Mouse (Mus musculus) neural tube, embryonic 11.5 days (tissue): ENCODE results near the gene Wnt1. TPM values are rescaled to one million over a fixed set of nuclear protein-coding genes. Genes with fewer than 3 reads are reported as not detected.
A peak's percentile ranks its signal among the peaks of the same experiment; 100 is the strongest.

Experiments used
- ATAC-seq: fragments of 200-750 bp; cut with Nextera tagmentation; 2 replicates; pipeline ENCODE4 v1.8.0; 2017; ENCODE audit warnings: moderate number of reproducible peaks, mild to moderate bottlenecking, moderate TSS enrichment, moderate library complexity; ENCODE audit not compliant: insufficient read depth, low FRiP score, low TSS enrichment
- DNase-seq: peaks from one replicate; pipeline ENCODE4 v3.0.0-alpha.2; 2015; ENCODE audit warnings: low spot score
- H3K27ac ChIP-seq: fragments of 300-500 bp; sonication (generic); 2 replicates; pipeline ENCODE4 v1.5.1; 2014; ENCODE audit warnings: low read depth, mild to moderate bottlenecking, low read length
- H3K27me3 ChIP-seq: fragments of 300-500 bp; sonication (generic); 2 replicates; pipeline ENCODE4 v1.6.1; 2014; ENCODE audit warnings: mild to moderate bottlenecking, low read length, mixed read lengths; ENCODE audit not compliant: control insufficient read depth, insufficient read depth
- H3K36me3 ChIP-seq: fragments of 300-500 bp; sonication (generic); 2 replicates; pipeline ENCODE4 v1.6.1; 2014; ENCODE audit warnings: mild to moderate bottlenecking, low read length, moderate library complexity, mixed read lengths; ENCODE audit not compliant: control insufficient read depth, insufficient read depth
- H3K4me1 ChIP-seq: fragments of 300-500 bp; sonication (generic); 2 replicates; pipeline ENCODE4 v1.6.1; 2014; ENCODE audit warnings: low read length, mixed read lengths; ENCODE audit not compliant: control insufficient read depth, insufficient read depth
- H3K4me2 ChIP-seq: fragments of 300-500 bp; sonication (generic); 2 replicates; pipeline ENCODE4 v1.6.1; 2014; ENCODE audit warnings: low read depth, mild to moderate bottlenecking, moderate library complexity
- H3K4me3 ChIP-seq: fragments of 300-500 bp; sonication (generic); 2 replicates; pipeline ENCODE4 v1.5.1; 2014; ENCODE audit warnings: low read depth, low read length
- H3K9ac ChIP-seq: fragments of 300-500 bp; sonication (generic); 2 replicates; pipeline ENCODE4 v1.6.1; 2014; ENCODE audit warnings: mild to moderate bottlenecking, low read length
- H3K9me3 ChIP-seq: fragments of 300-500 bp; sonication (generic); 2 replicates; pipeline ENCODE4 v1.6.1; 2016; ENCODE audit warnings: low read length; ENCODE audit not compliant: control insufficient read depth
- WGBS: fragments of 180-500 bp; shearing (Covaris S2); extraction: QIAGEN DNeasy Blood & Tissue Kit; methylation state at CpG from one replicate; pipeline ENCODE4 v1.1.7; 2014; 5-methylcytosine and 5-hydroxymethylcytosine counted together
- polyA plus RNA-seq: library from polyadenylated mRNA; unstranded; fragments of >200 nt; fragmentation: Nextera tagmentation; extraction: Ambion mirVana; gene quantifications from 2 replicates; pipeline ENCODE4 v1.2.1, GENCODE M21; 2014

Wnt1 gene
- polyA plus RNA-seq, 1 experiment from 2014 or later: 12.9 TPM

DNA sequence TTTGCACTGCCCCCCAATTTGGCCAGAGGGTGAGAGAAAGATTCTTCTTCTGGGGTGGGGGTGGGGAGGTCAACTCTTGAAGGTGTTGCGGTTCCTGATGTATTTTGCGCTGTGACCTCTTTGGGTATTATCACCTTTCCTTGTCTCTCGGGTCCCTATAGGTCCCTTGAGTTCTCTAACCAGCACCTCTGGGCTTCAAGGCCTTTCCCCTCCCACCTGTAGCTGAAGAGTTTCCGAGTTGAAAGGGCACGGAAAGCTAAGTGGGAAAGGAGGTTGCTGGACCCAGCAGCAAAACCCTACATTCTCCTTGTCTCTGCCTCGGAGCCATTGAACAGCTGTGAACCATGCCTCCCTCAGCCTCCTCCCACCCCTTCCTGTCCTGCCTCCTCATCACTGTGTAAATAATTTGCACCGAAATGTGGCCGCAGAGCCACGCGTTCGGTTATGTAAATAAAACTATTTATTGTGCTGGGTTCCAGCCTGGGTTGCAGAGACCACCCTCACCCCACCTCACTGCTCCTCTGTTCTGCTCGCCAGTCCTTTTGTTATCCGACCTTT is 3.6 kb downstream of the Wnt1 start:
- 4% methylated on average over 13 of the region's 13 CpGs for WGBS
- Histone ChIP-seq H3K27ac (no peak overlapping the region), H3K4me2 (peak overlapping the region; percentile 31), H3K4me3 (peak overlapping the region; percentile 23), H3K9me3 (no peaks in the 10 kb centered on the region), H3K36me3 (no peaks in the 10 kb centered on the region; the same call in 1 of the 2 replicates), H3K27me3 (peaks cover 96% of the 10 kb centered on the region), H3K9ac (no peak overlapping the region), H3K4me1 (peaks cover 30% of the 10 kb centered on the region)
- ATAC-seq (no peak), DNase-seq (peak; percentile 28)

DNA sequence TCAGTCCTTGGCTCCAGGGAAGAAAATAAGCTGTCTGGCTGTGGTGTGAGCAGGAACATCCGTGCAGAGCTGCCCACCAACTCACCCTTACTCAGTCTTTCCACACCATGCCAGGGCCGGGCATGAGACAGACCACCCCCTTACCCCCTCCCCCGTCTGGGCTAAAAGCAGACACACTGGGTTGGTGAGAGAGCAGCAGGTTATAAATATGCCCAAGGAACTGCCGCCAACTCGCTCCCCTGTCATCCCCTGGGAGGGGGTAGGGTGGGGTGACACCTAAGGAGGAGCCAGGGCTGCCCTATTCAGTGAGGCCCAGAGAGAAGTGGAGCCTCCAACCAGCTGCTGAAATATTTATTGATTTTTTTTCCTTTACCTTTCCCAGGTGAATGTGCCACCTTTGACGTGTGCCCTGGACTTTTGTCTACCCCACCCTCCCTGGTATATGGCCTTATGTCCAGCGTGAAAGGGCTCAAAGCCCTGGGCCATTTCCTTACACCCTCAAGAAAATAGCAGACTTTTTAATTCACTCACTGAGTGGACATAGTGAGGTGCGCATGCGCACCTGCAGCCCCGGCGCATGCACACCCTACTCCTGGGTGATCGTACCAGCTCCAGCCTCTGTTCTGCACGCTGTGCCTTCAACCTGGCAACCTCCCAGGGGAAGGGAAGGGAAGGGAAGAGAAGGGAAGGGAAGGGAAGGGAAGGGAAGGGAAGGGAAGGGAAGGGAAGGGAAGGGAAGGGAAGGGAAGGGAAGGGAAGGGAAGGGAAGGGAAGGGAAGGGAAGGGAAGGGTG is 7.3 kb downstream of the Wnt1 start:
- Histone ChIP-seq H3K27ac (no peak overlapping the region), H3K4me1 (peaks cover 29% of the 10 kb centered on the region), H3K27me3 (peaks cover 93% of the 10 kb centered on the region), H3K9me3 (no peaks in the 10 kb centered on the region), H3K36me3 (no peaks in the 10 kb centered on the region), H3K4me3 (no peak overlapping the region), H3K4me2 (no peak overlapping the region; the same call in 1 of the 2 replicates), H3K9ac (peak overlapping the region; percentile 18; the same call in 1 of the 2 replicates)
- ATAC-seq (no peak), DNase-seq (peak; percentile 57)
- 4% methylated on average over 12 of the region's 13 CpGs for WGBS

DNA sequence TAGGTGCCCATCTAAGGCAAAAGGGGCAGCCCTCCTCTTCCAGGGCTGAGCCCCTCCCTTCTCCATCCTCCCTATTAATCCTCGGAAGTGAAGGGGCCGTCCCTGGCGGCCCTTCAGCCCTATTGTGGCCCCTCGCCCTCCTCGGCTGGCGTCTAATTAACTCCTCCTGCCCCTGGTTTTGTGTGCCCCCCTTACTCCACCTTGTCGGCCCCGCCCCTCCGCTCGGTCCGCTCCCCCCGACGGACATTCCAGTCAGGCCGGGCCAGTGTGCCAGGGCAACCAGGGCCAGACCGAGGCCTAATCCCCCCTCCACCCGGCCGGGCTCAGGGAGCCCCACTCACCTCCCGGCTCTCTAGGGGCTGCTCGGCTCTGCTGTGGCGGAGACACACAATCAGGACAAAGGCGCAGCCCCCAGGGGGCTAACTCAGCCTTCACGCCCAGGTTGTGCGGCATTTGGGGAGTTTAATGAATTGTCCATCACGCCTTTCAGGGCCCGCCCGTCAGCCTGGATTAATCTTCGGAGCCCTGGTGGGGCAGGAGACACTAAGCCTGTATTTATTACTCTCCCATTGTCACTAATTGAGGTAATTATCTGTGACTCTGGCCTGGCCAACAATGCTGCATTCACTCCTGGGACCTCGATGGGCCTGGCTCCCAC is 8.3 kb downstream of the Wnt1 start:
- H3K27ac ChIP-seq: 0 out of 2 replicates have a peak overlapping the region, but pooled peaks have one; percentile 44
- DNase-seq: peak; percentile 94

DNA sequence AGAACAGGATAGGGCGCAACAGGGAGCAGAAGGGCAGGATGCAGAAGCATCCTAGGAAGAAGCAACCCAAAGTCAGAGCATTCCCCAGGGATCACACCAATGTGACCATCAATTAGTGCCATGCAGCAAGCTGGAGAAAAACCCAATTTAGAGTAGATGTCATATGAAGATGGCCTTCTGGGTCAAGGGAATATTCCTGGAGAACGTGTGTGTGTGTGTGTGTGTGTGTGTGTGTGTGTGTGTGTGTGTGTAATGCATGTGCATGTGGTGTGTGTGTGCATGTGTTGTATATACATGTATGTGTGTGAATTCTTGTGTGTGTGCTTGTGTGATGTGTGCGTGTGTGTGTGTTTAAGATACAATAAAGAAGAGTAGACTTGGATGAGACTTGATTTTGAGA is 9.2 kb downstream of the Wnt1 start:
- WGBS: 42% methylated on average over 3 of the region's 3 CpGs
- no peaks in the 10 kb centered on the region for H3K36me3 ChIP-seq
- H3K4me3 ChIP-seq: no peak overlapping the region
- no peak overlapping the region for H3K4me2 ChIP-seq
- DNase-seq: no peak
- peaks cover 93% of the 10 kb centered on the region for H3K27me3 ChIP-seq
- no peaks in the 10 kb centered on the region for H3K9me3 ChIP-seq
- H3K4me1 ChIP-seq: peaks cover 21% of the 10 kb centered on the region
- ATAC-seq: no peak
- H3K9ac ChIP-seq: no peak overlapping the region
- H3K27ac ChIP-seq: no peak overlapping the region

More for the DNA sequence above, 8.3 kb downstream of the Wnt1 start:
- H3K36me3 ChIP-seq: no peaks in the 10 kb centered on the region
- peak overlapping the region; percentile 19; the same call in 1 of the 2 replicates for H3K4me2 ChIP-seq
- H3K4me3 ChIP-seq: no peak overlapping the region
- H3K4me1 ChIP-seq: peaks cover 26% of the 10 kb centered on the region
- 2% methylated on average over 28 of the region's 28 CpGs for WGBS
- peak; percentile 96 for ATAC-seq
- peaks cover 93% of the 10 kb centered on the region for H3K27me3 ChIP-seq
- H3K9me3 ChIP-seq: no peaks in the 10 kb centered on the region
- H3K9ac ChIP-seq: no peak overlapping the region

DNA sequence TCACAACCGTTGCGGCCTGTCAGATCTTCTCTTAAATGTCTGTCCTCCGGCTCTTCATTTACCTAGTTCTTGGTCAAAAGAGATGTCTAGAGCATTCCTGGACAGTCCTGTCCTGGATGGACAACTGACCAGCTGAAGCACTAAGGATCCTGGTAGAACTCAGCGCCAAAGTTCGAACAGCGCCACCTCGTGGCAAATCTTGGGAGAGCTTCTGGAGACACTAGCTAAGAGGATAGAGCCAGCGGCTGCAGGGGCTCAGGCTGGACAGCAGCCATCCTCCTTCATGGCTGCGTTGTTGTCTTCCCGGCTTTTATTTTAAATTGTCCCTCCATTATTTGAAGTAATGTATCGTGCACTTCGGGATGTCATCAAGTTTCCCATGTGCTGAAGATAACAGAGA is 9.7 kb downstream of the Wnt1 start:
- ATAC-seq (no peak), DNase-seq (peak; percentile 90)
- Histone ChIP-seq H3K4me3 (no peak overlapping the region), H3K4me1 (peaks cover 26% of the 10 kb centered on the region), H3K27ac (no peak overlapping the region), H3K36me3 (no peaks in the 10 kb centered on the region), H3K27me3 (peaks cover 92% of the 10 kb centered on the region), H3K4me2 (no peak overlapping the region), H3K9me3 (no peaks in the 10 kb centered on the region), H3K9ac (no peak overlapping the region)
- WGBS: 9% methylated on average over 12 of the region's 12 CpGs

DNA sequence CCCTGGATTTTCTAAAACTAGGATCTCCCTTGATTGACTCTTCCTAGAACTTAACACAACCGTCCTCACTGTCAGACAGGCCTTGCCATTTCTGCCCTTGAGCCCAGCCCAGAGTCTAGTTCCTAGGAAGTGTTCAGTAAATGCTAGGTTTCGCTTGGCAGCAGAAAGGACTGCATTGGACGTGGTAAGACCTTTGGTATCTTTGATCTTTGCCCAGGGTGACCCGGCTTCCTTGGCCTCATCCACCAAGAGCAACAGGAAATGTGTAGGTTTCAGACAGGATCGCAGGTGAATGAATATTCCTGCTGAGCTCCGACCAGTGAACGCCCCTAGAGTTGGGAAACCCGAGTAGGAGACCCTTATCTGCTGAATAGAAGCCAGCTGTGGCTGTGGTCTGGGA is 13.3 kb downstream of the Wnt1 start:
- peaks cover 94% of the 10 kb centered on the region for H3K27me3 ChIP-seq
- H3K36me3 ChIP-seq: no peaks in the 10 kb centered on the region
- 5% methylated on average over 8 of the region's 8 CpGs for WGBS
- H3K9ac ChIP-seq: no peak overlapping the region
- ATAC-seq (no peak), DNase-seq (peak; percentile 10)
- no peak overlapping the region for H3K4me2 ChIP-seq
- H3K4me3 ChIP-seq: no peak overlapping the region
- H3K27ac ChIP-seq: no peak overlapping the region
- H3K4me1 ChIP-seq: peaks cover 37% of the 10 kb centered on the region
- H3K9me3 ChIP-seq: no peaks in the 10 kb centered on the region

DNA sequence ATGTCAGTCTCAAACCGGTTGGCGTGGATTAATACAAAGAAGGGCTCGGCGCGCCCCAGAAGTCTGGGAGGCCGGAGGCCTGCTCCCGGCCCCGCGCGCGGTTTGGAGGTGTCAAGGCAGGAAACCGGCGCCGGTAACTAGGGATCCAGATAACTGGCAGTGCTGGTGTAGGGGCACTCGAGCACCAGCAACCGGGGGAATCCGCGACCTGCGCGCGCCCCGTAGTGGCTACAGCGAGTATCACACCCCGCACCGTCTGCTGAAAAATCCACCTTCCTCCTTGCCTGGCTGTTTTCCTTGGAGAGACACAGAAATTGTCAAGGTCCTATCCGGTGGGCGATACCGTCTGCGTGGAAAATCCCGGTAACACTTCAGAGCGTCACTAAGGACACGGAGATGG is 14.4 kb downstream of the Wnt1 start:
- Histone ChIP-seq H3K27ac (no peak overlapping the region), H3K9ac (no peak overlapping the region; the same call in 1 of the 2 replicates)
- WGBS: 1% methylated on average over 32 of the region's 32 CpGs

DNA sequence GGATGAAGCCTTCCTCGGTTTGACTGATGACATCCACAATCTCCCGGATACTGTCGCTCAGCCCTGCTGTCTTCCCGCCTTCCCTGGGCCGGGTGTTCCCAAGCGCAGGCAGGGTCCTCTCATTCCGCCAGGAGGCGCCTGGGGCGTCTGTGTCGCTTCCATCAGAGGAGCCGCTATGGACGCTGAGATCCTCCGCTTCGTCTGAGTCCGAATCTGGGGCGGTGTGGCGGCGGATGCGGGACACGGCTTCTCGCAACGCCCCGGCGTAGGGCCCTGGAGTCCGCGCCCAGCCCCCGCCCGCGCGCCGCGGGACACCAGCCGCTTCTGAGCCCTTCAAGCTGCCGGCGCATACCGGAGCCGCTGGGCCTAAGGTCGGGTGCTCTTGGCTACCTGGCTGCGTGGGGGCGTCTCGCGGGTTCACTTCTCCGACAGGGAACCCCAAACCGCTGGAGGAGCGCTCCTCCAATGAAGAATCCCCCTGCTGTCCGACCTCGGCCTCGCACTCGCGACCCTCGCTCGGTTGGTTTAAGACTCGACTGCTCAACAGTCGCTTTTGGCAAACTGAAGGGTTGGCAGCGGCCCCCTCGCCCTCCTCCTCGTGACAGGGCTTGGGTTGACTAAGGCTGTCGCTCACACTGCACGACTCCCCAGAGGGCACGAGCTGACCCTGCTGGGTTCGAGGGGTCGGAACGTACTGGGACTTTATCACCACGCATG is 15.8 kb downstream of the Wnt1 start:
- H3K36me3 ChIP-seq: no peaks in the 10 kb centered on the region
- peak; percentile 46; the same call in 1 of the 2 replicates for ATAC-seq
- WGBS: under 1% methylated on average over 64 of the region's 64 CpGs
- H3K27me3 ChIP-seq: peaks cover 94% of the 10 kb centered on the region
- H3K27ac ChIP-seq: no peak overlapping the region
- H3K4me1 ChIP-seq: peaks cover 30% of the 10 kb centered on the region
- DNase-seq: peak; percentile 86
- H3K4me3 ChIP-seq: peak overlapping the region; percentile 40
- H3K4me2 ChIP-seq: peak overlapping the region; percentile 79
- H3K9me3 ChIP-seq: no peaks in the 10 kb centered on the region
- peak overlapping the region; percentile 60 for H3K9ac ChIP-seq

More for the DNA sequence above, 14.4 kb downstream of the Wnt1 start:
- Histone ChIP-seq H3K36me3 (no peaks in the 10 kb centered on the region), H3K4me2 (no peak overlapping the region), H3K4me3 (peak overlapping the region; percentile 10; the same call in 1 of the 2 replicates), H3K27me3 (peaks cover 96% of the 10 kb centered on the region), H3K4me1 (peaks cover 32% of the 10 kb centered on the region), H3K9me3 (no peaks in the 10 kb centered on the region)
- DNase-seq (peak; percentile 88), ATAC-seq (no peak)
